Mouse (Mus musculus) embryonic facial prominence, embryonic 11.5 days (tissue): ENCODE measurements at regions not wholly inside any gene's neighbourhood (a gene's known extent, or its start where the extent isn't known, plus 50 kb on each side); places are given as distances from the start of the nearest gene placed in this dataset.
A peak's percentile ranks its signal among the peaks of the same experiment; 100 is the strongest.
"Not testable (repeated sequence)": the region's sequence is repeated elsewhere in the genome, so short reads cannot be mapped to it uniquely, and the experiment has no call there.

Experiments used
- ATAC-seq: fragments of 200-750 bp; cut with Nextera tagmentation; replicated peaks from 2 replicates; pipeline ENCODE4 v1.8.0; 2017; ENCODE audit warnings: low read depth; ENCODE audit not compliant: insufficient number of reproducible peaks, low FRiP score, low TSS enrichment
- DNase-seq: peaks from one replicate; pipeline ENCODE4 v3.0.0-alpha.2; 2015; ENCODE audit warnings: low spot score
- H3K27ac ChIP-seq: fragments of 300-500 bp; sonication (generic); replicated peaks from 2 replicates; pipeline ENCODE4 v1.5.1; 2014; ENCODE audit warnings: mild to moderate bottlenecking, low read depth, low read length, control low read depth
- H3K27me3 ChIP-seq: fragments of 300-500 bp; sonication (generic); 2 replicates; pipeline ENCODE4 v1.6.1; 2014; ENCODE audit warnings: mild to moderate bottlenecking, low read length, moderate library complexity, mixed read lengths; ENCODE audit not compliant: control insufficient read depth, insufficient read depth
- H3K36me3 ChIP-seq: fragments of 300-500 bp; sonication (generic); replicated peaks from 2 replicates; pipeline ENCODE4 v1.6.1; 2014; ENCODE audit warnings: low read depth, mild to moderate bottlenecking, low read length, moderate library complexity, mixed read lengths; ENCODE audit not compliant: control insufficient read depth, insufficient read depth
- H3K4me1 ChIP-seq: fragments of 300-500 bp; sonication (generic); 2 replicates; pipeline ENCODE4 v1.6.1; 2014; ENCODE audit warnings: low read length, mixed read lengths; ENCODE audit not compliant: control insufficient read depth, insufficient read depth
- H3K4me2 ChIP-seq: fragments of 300-500 bp; sonication (generic); 2 replicates; pipeline ENCODE4 v1.6.1; 2014; ENCODE audit warnings: low read depth, mild to moderate bottlenecking, control low read depth, low read length, moderate library complexity
- H3K4me3 ChIP-seq: fragments of 300-500 bp; sonication (generic); 2 replicates; pipeline ENCODE4 v1.5.1; 2014; ENCODE audit warnings: low read depth, low read length, control low read depth
- H3K9ac ChIP-seq: fragments of 300-500 bp; sonication (generic); replicated peaks from 2 replicates; pipeline ENCODE4 v1.6.1; 2014; ENCODE audit warnings: mild to moderate bottlenecking, control low read depth, low read length
- H3K9me3 ChIP-seq: fragments of 300-500 bp; sonication (generic); replicated peaks from 2 replicates; pipeline ENCODE4 v1.6.1; 2016; ENCODE audit warnings: mild to moderate bottlenecking, low read length, inconsistent platforms, mixed read lengths; ENCODE audit not compliant: control insufficient read depth
- WGBS: fragments of 180-500 bp; shearing (Covaris S2); extraction: QIAGEN DNeasy Blood & Tissue Kit; methylation state at CpG from one replicate; pipeline ENCODE4 v1.1.7; 2014; 5-methylcytosine and 5-hydroxymethylcytosine counted together

- not testable (repeated sequence) for DNase-seq, ATAC-seq, H3K4me1 ChIP-seq, H3K9me3 ChIP-seq, H3K27ac ChIP-seq, H3K4me2 ChIP-seq, H3K4me3 ChIP-seq, H3K27me3 ChIP-seq, H3K9ac ChIP-seq, H3K36me3 ChIP-seq
- WGBS, result 72% methylated on average over 3 of the region's 3 CpGs
Measured at GRCm38 (mm10) chr11:91242061-91242460, 335.3 kb downstream of the Kif2b start.

- H3K36me3 ChIP-seq, result no peaks in the 10 kb centered on the region
- DNase-seq, result no peak
- H3K9ac ChIP-seq, result no peak overlapping the region
- 98% methylated on average over 1 of the region's 1 CpGs for WGBS
- H3K9me3 ChIP-seq, result no peaks in the 10 kb centered on the region
- H3K27me3 ChIP-seq, result no peaks in the 10 kb centered on the region
- H3K4me2 ChIP-seq, result no peak overlapping the region
- no peak for ATAC-seq
- no peaks in the 10 kb centered on the region for H3K4me1 ChIP-seq
- H3K4me3 ChIP-seq, result no peak overlapping the region
- H3K27ac ChIP-seq, result no peak overlapping the region
Measured at GRCm38 (mm10) chr11:91216158-91216557, 361.2 kb downstream of the Kif2b start.

DNA sequence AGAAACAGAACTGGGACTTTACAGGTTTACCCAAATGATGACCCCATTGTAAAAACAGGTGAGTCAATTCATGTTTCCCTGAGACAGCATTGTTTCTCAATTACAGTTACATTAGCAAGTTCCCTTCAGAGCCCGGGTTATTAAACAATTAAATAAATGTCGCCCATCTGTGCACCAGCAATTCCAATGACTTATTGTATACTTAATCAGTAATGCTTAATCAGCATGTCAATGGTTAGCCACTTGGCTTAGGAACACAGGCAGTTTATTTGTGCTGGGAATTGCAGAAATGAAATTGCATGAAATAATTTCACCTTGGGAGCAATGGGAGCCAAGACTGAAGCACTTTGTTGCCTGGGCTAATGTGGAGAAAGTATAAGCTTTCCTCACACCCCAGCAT lies 364.3 kb downstream of the Kif2b start:
- Histone ChIP-seq H3K27ac (no peak overlapping the region), H3K27me3 (no peaks in the 10 kb centered on the region), H3K36me3 (no peaks in the 10 kb centered on the region), H3K4me2 (no peak overlapping the region), H3K4me3 (no peak overlapping the region), H3K4me1 (no peaks in the 10 kb centered on the region), H3K9me3 (no peaks in the 10 kb centered on the region), H3K9ac (no peak overlapping the region)
- WGBS, result 68% methylated on average over 2 of the region's 2 CpGs
- DNase-seq, result no peak
- ATAC-seq, result no peak

GRCm38 (mm10) chr11:91206470-91206869 lies 370.9 kb downstream of the Kif2b start:
- Histone ChIP-seq H3K27me3 (no peaks in the 10 kb centered on the region), H3K9ac (no peak overlapping the region), H3K9me3 (no peaks in the 10 kb centered on the region), H3K27ac (no peak overlapping the region), H3K4me2 (no peak overlapping the region), H3K4me3 (no peak overlapping the region), H3K36me3 (no peaks in the 10 kb centered on the region), H3K4me1 (no peaks in the 10 kb centered on the region)
- 48% methylated on average over 7 of the region's 7 CpGs for WGBS
- ATAC-seq, result no peak
- DNase-seq, result no peak

- DNase-seq (no peak), ATAC-seq (peak; percentile 73; the same call in 1 of the 2 replicates)
- no peaks in the 10 kb centered on the region for H3K27me3 ChIP-seq
- H3K4me1 ChIP-seq, result no peaks in the 10 kb centered on the region
- no peaks in the 10 kb centered on the region for H3K36me3 ChIP-seq
- no peak overlapping the region for H3K4me3 ChIP-seq
- H3K4me2 ChIP-seq, result no peak overlapping the region
- WGBS, result 60% methylated on average over 7 of the region's 7 CpGs
- H3K27ac ChIP-seq, result no peak overlapping the region
- H3K9ac ChIP-seq, result no peak overlapping the region
- no peaks in the 10 kb centered on the region for H3K9me3 ChIP-seq
Measured at GRCm38 (mm10) chr11:91204416-91204815, 372.9 kb downstream of the Kif2b start.

DNA sequence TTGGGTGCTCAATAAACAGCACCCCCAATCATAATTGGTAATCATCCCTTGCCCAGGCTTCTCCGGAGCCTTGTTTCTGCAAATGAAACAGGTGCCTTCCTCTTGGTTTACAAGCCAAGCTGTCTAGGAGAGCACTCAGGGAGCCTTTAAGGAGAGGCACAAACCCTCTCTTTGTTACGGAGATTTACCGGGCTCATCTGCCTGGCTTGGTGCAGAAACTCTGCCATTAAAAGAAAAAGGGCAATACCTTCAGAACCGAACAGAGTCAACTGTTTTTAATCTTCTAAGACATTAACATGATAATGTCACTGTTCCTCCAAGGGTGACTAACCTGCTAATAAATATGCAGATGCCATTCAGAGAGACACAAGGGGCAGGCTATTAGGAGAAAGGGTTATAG lies 380.5 kb downstream of the Kif2b start:
- DNase-seq (no peak), ATAC-seq (no peak; the same call in 1 of the 2 replicates)
- H3K4me3 ChIP-seq, result no peak overlapping the region
- H3K4me2 ChIP-seq, result no peak overlapping the region
- no peaks in the 10 kb centered on the region for H3K36me3 ChIP-seq
- no peak overlapping the region for H3K27ac ChIP-seq
- H3K27me3 ChIP-seq, result no peaks in the 10 kb centered on the region
- no peaks in the 10 kb centered on the region for H3K4me1 ChIP-seq
- 8% methylated on average over 4 of the region's 4 CpGs for WGBS
- no peak overlapping the region for H3K9ac ChIP-seq
- no peaks in the 10 kb centered on the region for H3K9me3 ChIP-seq

DNA sequence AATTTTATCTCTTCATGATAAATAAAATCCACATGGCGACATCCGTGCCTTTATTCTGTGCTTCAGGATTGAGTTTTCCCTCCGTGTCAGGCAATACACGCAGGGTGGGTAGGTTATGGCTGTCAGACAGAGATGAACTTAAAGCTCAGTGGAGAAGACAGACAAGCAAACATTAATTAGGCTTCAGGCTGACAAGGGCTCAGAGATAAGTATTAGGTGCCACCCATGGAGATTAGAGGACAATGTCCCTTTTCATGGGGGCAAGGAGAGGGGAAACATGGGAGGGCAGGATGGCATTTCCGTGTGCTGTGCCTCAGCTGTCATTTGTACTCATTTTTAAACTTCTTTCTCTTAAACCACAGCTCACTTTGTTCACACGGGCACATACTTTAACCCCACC lies 381.0 kb downstream of the Kif2b start:
- no peak for DNase-seq
- Histone ChIP-seq H3K27ac (no peak overlapping the region), H3K4me1 (no peaks in the 10 kb centered on the region), H3K27me3 (no peaks in the 10 kb centered on the region), H3K9me3 (no peaks in the 10 kb centered on the region), H3K4me3 (no peak overlapping the region), H3K36me3 (no peaks in the 10 kb centered on the region), H3K4me2 (no peak overlapping the region), H3K9ac (no peak overlapping the region)
- ATAC-seq, result no peak
- 19% methylated on average over 6 of the region's 6 CpGs for whole genome bisulfite sequencing

DNA sequence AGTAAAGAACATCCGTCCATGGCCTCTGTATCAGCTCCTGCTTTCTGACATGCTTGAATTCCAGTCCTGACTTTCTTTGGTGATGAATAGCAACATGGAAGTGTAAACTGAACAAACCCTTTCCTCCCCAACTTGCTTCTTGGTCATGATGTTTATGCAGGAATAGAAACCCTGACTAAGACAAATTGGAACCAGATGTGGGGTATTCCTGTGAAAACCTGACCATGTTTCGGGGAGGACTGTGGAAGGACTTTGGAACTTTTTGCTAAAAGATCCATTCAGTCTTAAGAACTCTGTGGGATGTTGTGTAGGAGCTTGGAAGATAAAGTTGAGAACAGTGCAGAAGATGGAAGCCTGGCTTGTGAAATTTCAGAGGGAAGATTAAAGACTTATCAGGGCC lies 410.0 kb downstream of the Kif2b start:
- peak; percentile 56 for DNase-seq
- 29% methylated on average over 2 of the region's 2 CpGs for WGBS
- H3K9ac ChIP-seq, H3K9me3 ChIP-seq, H3K4me3 ChIP-seq, H3K4me2 ChIP-seq, ATAC-seq, H3K4me1 ChIP-seq, H3K27me3 ChIP-seq, H3K27ac ChIP-seq, H3K36me3 ChIP-seq: not testable (repeated sequence)
